Mouse (Mus musculus): ENCODE results near the gene Rapgef4. TPM values are rescaled to one million over a fixed set of nuclear protein-coding genes. Genes with fewer than 3 reads are reported as not detected.

Rapgef4 gene
- polyA plus RNA-seq, 1 experiment: 192 TPM

DNA sequence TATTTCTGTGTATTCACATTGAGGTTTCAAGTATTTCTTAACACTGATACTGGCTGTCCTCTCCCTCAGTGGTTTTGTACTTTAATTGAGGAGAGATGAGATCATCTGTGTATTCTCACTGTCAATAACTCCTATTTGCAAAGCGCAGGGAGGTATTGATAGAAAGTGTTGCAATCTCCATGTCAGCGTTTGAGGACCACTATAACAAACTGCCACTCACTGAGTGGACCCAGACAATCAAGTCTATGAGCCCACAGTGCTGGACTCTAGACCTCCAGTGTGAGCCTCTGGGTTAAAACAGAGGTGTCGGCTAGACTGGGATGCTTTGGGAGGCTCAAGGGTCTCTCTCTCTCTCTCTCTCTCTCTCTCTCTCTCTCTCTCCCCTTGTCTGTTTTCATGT is 192.0 kb downstream of the Rapgef4 start:
- TF ChIP-seq POLR2A (IDR thresholded peaks at IDR 0.05; ENCODE audit: borderline replicate concordance, insufficient read depth, low read length) (no peak), CTCF (IDR thresholded peaks at IDR 0.05; ENCODE audit: borderline replicate concordance, insufficient read depth, low read depth, low read length) (no peak)
- H3K4me3 ChIP-seq (replicated peaks; ENCODE audit: insufficient read depth, low read depth, low read length): no peak overlapping the region
- peaks cover 20% of the 10 kb centered on the region for H3K4me1 ChIP-seq (ENCODE audit: control insufficient read depth, insufficient read depth, low read length)
- H3K27ac ChIP-seq (ENCODE audit: insufficient read depth, low read length): no peak overlapping the region
- H3K27me3 ChIP-seq (ENCODE audit: control insufficient read depth, insufficient read depth, low read length): no peaks in the 10 kb centered on the region
- 83% methylated on average over 3 of the region's 3 CpGs for WGBS
- no peak for DNase-seq

DNA sequence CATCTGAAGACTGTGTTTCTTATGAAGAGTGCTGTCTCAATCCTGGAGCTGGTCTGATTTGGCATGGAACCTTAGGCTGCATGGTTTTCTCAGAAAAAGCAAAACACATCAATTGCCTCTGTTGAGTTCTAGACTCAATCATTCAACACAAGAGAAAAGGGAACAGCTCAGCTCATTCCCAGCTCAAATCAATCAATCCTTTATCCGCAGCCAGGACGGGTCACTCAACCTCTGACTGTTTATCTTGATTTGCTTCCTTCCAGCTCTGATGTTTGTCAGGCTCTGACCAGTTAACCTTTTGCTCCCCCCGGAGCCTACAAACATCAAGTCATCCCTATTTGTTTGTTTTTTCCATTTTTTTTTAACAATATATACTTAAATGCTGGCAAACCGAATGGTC is 192.8 kb downstream of the Rapgef4 start:
- H3K27ac ChIP-seq (ENCODE audit: insufficient read depth, low read length): no peak overlapping the region
- no peak for DNase-seq
- H3K4me3 ChIP-seq (replicated peaks; ENCODE audit: insufficient read depth, low read depth, low read length): no peak overlapping the region
- H3K27me3 ChIP-seq (ENCODE audit: control insufficient read depth, insufficient read depth, low read length): no peaks in the 10 kb centered on the region
- peaks cover 18% of the 10 kb centered on the region; the same call in 1 of the 2 replicates for H3K4me1 ChIP-seq (ENCODE audit: control insufficient read depth, insufficient read depth, low read length)
- TF ChIP-seq POLR2A (IDR thresholded peaks at IDR 0.05; ENCODE audit: borderline replicate concordance, insufficient read depth, low read length) (no peak), CTCF (IDR thresholded peaks at IDR 0.05; ENCODE audit: borderline replicate concordance, insufficient read depth, low read depth, low read length) (no peak)
- WGBS: 94% methylated on average over 4 of the region's 4 CpGs

DNA sequence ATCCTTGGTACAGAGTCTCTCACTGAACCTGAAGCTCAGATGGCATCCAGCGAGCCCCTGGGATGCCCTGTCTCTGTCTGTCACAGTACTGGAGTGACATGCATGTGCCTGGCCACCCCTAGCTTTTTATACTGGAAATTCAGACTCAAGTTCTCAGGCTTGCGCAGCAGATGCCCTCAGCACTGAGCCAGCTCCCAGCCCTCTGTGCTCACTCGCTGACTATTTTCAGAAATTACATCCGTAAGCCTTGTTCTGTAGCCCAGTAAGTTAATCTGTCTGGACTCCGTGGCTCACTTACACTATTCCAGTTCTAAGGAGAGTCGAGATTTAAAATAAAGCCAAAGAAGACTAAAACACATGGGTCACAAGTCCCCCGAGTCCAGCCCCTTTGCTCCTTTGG is 194.5 kb downstream of the Rapgef4 start:
- Histone ChIP-seq H3K27ac (ENCODE audit: insufficient read depth, low read length) (peak overlapping the region; percentile 35; the same call in 1 of the 2 replicates), H3K4me1 (ENCODE audit: control insufficient read depth, insufficient read depth, low read length) (peaks cover 15% of the 10 kb centered on the region; the same call in 1 of the 2 replicates), H3K4me3 (replicated peaks; ENCODE audit: insufficient read depth, low read depth, low read length) (no peak overlapping the region), H3K27me3 (ENCODE audit: control insufficient read depth, insufficient read depth, low read length) (no peaks in the 10 kb centered on the region)
- TF ChIP-seq CTCF (IDR thresholded peaks at IDR 0.05; ENCODE audit: borderline replicate concordance, insufficient read depth, low read depth, low read length) (0 out of 2 replicates have a peak, but pooled peaks have one; percentile 9), POLR2A (IDR thresholded peaks at IDR 0.05; ENCODE audit: borderline replicate concordance, insufficient read depth, low read length) (no peak)
- peak; percentile 30 to 33 for DNase-seq
- 21% methylated on average over 7 of the region's 7 CpGs for WGBS

- peaks cover 15% of the 10 kb centered on the region; the same call in 1 of the 2 replicates for H3K4me1 ChIP-seq (ENCODE audit: control insufficient read depth, insufficient read depth, low read length)
- H3K27ac ChIP-seq (ENCODE audit: insufficient read depth, low read length): peak overlapping the region; percentile 35; the same call in 1 of the 2 replicates
- H3K27me3 ChIP-seq (ENCODE audit: control insufficient read depth, insufficient read depth, low read length): no peaks in the 10 kb centered on the region
- 9% methylated on average over 5 of the region's 5 CpGs for WGBS
- no peak overlapping the region for H3K4me3 ChIP-seq (replicated peaks; ENCODE audit: insufficient read depth, low read depth, low read length)
- no peak for TF ChIP-seq CTCF (IDR thresholded peaks at IDR 0.05; ENCODE audit: borderline replicate concordance, insufficient read depth, low read depth, low read length)
- no peak for TF ChIP-seq POLR2A (IDR thresholded peaks at IDR 0.05; ENCODE audit: borderline replicate concordance, insufficient read depth, low read length)
- no peak for DNase-seq
Observed at GRCm38 (mm10) chr2:72175971-72176370, 194.9 kb downstream of the Rapgef4 start.

DNA sequence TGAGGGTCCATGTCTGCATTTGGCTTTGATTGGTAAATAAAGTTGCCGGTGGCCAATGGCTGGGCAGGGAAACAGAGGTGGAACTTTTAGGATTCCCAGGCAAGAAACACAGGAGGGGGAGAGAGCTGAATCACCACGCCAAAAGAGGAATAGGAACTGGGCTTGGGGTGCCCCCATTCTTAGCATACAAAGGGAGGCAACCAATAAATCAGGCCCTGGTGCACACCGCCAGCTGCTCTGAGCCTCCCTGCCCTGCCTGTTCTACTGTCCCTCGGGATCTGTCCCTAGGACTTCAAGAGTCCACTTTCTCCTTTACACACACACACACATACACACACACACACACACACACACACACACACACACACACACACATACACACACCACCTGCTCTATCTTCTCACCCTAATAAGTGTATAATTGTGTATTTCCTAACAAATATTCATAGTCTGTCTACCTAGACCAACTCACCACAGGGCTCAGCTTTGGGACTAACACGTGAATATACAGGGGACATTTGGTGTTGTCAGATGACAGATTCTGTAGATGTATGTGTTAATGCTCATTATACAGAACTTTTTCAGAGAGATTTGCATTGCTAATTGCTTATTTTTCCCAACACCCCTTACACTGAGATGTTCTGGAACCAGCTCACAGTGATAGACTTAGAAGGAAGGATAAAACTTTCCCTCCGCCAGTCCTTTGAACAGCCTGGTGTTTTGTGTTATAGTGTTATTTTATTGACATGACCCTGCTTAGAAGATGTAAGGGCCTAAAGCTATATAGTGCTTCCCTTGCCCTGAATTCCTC is 196.4 kb downstream of the Rapgef4 start:
- Histone ChIP-seq H3K27me3 (ENCODE audit: control insufficient read depth, insufficient read depth, low read length) (no peaks in the 10 kb centered on the region), H3K4me3 (replicated peaks; ENCODE audit: insufficient read depth, low read depth, low read length) (no peak overlapping the region), H3K27ac (ENCODE audit: insufficient read depth, low read length) (no peak overlapping the region), H3K4me1 (ENCODE audit: control insufficient read depth, insufficient read depth, low read length) (peaks cover 15% of the 10 kb centered on the region; the same call in 1 of the 2 replicates)
- DNase-seq: no peak
- TF ChIP-seq POLR2A (IDR thresholded peaks at IDR 0.05; ENCODE audit: borderline replicate concordance, insufficient read depth, low read length): no peak
- no peak for TF ChIP-seq CTCF (IDR thresholded peaks at IDR 0.05; ENCODE audit: borderline replicate concordance, insufficient read depth, low read depth, low read length)
- WGBS: 74% methylated on average over 6 of the region's 6 CpGs

GRCm38 (mm10) chr2:72178025-72178424 is 197.0 kb downstream of the Rapgef4 start:
- no peak for TF ChIP-seq POLR2A (IDR thresholded peaks at IDR 0.05; ENCODE audit: borderline replicate concordance, insufficient read depth, low read length)
- TF ChIP-seq CTCF (IDR thresholded peaks at IDR 0.05; ENCODE audit: borderline replicate concordance, insufficient read depth, low read depth, low read length): no peak
- no peak overlapping the region for H3K27ac ChIP-seq (ENCODE audit: insufficient read depth, low read length)
- H3K4me1 ChIP-seq (ENCODE audit: control insufficient read depth, insufficient read depth, low read length): peaks cover 15% of the 10 kb centered on the region; the same call in 1 of the 2 replicates
- DNase-seq: no peak
- WGBS: 92% methylated on average over 4 of the region's 4 CpGs
- no peak overlapping the region for H3K4me3 ChIP-seq (replicated peaks; ENCODE audit: insufficient read depth, low read depth, low read length)
- no peaks in the 10 kb centered on the region for H3K27me3 ChIP-seq (ENCODE audit: control insufficient read depth, insufficient read depth, low read length)

- WGBS: 80% methylated on average over 11 of the region's 11 CpGs
- no peak overlapping the region for H3K27ac ChIP-seq (ENCODE audit: insufficient read depth, low read length)
- H3K27me3 ChIP-seq (ENCODE audit: control insufficient read depth, insufficient read depth, low read length): no peaks in the 10 kb centered on the region
- TF ChIP-seq POLR2A (IDR thresholded peaks at IDR 0.05; ENCODE audit: borderline replicate concordance, insufficient read depth, low read length) (no peak), CTCF (IDR thresholded peaks at IDR 0.05; ENCODE audit: borderline replicate concordance, insufficient read depth, low read depth, low read length) (no peak)
- peaks cover 15% of the 10 kb centered on the region; the same call in 1 of the 2 replicates for H3K4me1 ChIP-seq (ENCODE audit: control insufficient read depth, insufficient read depth, low read length)
- no peak overlapping the region for H3K4me3 ChIP-seq (replicated peaks; ENCODE audit: insufficient read depth, low read depth, low read length)
- DNase-seq: no peak
Observed at GRCm38 (mm10) chr2:72178515-72178914, 197.5 kb downstream of the Rapgef4 start.
